Mouse (Mus musculus) natural killer cell, adult 2 months (primary cell): ENCODE results near the gene Ldlrad3.

Experiments used
- DNase-seq, 2 experiments: peaks; one replicate each; pipeline ENCODE4 v3.0.0; 2022; ENCODE audit warnings: low spot score in 2 of 2

Gene Ldlrad3

GRCm38 (mm10) chr2:102185069-102185950 lies 875 bp downstream of the Ldlrad3 start:
- DNase-seq: no peak

DNA sequence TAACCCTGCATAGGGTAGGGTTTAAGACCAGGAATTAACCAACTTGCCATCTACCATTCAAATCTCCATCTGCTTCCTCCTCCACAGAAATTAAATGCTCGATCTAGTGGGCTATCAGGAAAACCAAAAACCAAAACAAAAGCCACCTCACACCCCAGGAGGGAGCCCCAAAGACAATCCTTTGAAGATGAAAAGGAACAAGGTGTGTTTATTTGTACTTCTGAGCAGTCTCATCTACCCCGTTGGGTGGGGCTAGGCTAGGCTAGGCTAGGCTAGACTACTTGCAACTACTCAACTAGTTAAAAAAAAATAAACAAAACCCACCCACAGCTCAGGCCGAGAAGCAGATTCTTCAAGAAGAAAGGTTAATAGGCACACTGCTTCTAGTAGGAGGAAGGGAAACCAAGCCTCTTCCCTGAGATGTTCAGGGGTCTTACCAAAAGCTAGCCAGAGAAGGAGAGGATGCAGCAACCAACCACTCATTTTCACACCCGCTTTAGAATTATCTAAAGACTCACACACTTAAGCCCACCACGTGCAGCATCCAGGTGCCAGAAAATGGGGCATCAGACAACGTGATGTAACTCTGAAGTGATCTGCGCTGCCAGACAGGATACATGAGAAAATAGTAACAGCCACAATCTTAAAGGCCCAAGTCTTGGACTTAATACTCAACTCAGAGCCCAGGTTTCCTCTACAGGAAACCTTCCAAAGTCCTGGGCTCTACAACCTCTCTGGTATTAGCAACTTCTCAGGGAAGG lies 2.3 kb downstream of the Ldlrad3 start:
- no peak for DNase-seq

DNA sequence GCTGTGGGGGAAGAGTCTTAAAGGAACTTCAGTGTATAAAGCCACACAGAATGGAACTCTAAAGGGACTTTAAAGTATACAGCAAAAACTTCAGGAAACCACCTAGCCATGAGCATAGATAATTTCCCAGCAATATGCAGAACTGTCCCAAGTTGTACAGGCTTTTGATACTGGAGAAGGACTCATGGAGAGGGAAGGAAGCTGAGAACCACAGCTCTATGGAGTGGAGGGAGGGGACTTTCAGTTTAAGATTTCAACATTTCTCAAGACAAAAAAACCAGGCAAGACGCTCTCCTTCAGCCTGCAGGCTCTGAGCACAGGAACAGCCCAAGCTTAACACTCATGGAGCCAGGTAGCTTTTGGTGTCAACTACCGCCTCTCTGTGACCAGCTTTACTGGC lies 4.7 kb downstream of the Ldlrad3 start:
- DNase-seq: no peak

- no peak for DNase-seq
These were observed 9.8 kb downstream of the Ldlrad3 start for GRCm38 (mm10) chr2:102176434-102176772.

- DNase-seq: no peak
These were observed 10.3 kb downstream of the Ldlrad3 start for GRCm38 (mm10) chr2:102175741-102176433.

DNA sequence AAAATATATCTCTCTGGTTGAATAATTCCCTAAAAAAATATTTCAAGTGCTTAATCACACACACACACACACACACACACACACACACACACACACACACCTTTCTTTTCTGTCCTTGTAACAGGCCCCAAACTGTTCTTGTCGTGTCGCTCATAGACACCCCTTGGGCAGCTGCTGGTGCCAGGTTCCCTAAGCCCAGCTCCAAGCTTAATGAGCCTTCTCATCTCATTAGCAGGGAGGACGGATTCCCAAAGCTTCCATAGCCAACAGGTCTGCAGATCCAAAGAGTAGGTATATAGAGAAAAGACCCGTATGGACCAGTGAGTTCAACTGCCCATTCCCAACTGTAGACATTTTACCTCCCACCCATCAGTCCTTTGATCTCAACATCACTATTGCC lies 13.7 kb downstream of the Ldlrad3 start:
- DNase-seq: no peak

- DNase-seq: no peak
These were observed 19.4 kb downstream of the Ldlrad3 start for GRCm38 (mm10) chr2:102166550-102167325.

DNA sequence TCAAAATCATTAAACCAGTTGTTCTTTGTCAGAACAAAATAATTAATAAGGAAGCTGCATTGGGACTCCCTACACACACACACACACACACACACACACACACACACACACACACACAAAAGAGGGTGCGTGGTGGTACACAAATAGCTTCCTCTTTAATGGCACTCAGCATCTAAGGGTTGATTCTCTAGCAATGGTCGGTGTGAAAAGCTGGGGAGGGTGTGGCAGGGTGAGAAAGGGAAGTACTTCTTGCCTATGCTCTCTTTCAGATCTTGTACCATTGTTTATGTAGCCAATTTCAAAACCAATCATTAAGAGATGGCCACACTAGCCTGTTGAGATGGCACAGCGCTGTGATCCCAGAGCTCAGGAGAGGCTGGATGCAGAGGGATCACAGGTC lies 23.1 kb downstream of the Ldlrad3 start:
- DNase-seq: peak in 1 of 2 experiments; percentile 11

DNA sequence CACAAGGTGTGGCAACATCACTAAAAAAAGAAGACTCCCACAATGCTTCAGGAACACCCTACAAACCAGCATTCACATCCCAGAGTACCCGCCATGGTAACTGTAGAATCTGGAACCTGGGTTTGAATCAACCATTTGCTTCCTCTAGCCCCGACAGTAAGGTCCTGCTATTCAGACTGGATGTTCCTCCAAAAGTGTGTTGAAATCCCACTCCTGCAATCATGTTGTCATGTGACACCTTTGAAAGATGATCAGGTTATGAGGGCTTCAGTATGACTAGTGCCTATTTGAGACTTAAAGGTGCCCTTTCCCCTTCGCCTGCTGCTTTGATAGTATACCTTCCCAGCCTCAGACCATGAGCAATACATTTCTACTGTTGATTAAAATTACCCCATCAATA lies 28.6 kb downstream of the Ldlrad3 start:
- no peak for DNase-seq

- DNase-seq: no peak
These were observed 29.2 kb downstream of the Ldlrad3 start for GRCm38 (mm10) chr2:102157010-102157409.

- no peak for DNase-seq
These were observed 29.7 kb downstream of the Ldlrad3 start for GRCm38 (mm10) chr2:102156460-102156859.

DNA sequence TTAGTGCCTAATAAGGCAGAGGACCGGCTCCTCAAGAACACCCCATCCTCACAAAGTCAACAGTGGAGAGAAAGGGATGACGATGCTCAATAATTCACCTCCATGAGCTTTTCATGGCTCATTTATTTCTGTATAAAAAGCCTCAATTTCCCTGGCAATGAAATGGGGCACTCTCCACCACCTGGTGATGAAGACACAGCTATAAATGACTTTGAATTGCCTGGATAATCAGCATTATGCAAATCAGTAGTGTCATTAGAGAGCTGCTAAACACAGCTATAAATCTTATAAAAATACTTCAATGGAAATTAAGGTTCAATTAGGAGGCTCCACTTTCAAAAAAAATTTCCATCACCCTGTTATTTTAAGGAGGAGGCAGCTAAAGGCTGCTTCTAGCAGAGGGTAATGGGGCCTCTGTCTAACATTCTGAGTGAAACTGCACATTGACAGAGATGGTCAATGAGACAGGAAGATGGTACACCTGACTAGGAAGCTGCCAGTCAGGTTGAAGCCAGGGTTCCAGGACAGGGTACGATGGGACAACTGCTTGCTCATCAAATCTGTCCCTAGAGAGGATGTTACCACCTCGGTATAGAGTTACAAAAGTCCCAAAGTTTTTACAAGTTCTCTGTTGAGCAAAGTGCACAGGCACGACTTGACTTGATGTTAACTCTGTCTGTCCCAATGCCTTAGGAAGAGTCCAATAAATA lies 30.7 kb downstream of the Ldlrad3 start:
- no peak for DNase-seq

- DNase-seq: no peak
These were observed 31.4 kb downstream of the Ldlrad3 start for GRCm38 (mm10) chr2:102154771-102155211.

DNA sequence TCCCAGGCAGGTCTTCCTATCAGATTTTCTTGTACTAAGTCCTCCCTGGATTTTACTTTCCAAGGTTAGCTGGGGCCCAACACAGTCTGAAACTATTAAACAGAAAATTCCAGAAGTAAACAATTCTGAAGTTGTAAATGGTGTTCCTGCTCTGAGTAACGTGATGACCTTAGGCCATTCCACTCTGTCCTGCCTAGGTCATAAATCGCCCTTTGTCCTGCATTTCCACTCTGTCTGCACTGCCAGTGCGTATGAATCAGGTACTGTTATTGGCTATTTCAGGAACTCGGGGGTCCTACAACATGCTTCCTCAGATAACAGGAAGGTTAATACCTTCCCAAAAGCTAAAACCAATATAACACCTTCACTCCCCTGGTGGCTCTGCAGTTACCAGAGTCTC lies 31.9 kb downstream of the Ldlrad3 start:
- no peak for DNase-seq

DNA sequence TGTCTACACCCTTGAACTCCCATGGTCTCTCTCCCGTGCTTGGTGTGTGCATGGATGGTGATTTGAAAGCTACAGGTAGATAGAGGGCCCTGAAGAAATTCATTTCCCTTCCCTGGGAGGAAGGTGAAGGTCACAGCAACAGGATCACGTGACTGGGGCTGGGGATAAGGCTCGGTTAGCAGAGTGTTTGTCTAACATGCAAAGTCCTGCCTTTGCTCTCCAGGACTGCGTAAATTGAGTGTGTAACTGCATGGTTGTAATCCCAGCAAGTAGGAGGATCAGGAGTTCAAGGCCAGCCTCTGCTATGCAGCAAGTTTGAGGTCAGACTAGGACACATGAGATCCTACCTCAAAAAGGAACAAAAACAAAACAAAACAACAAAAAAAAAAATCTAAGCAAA lies 32.7 kb downstream of the Ldlrad3 start:
- DNase-seq: no peak

DNA sequence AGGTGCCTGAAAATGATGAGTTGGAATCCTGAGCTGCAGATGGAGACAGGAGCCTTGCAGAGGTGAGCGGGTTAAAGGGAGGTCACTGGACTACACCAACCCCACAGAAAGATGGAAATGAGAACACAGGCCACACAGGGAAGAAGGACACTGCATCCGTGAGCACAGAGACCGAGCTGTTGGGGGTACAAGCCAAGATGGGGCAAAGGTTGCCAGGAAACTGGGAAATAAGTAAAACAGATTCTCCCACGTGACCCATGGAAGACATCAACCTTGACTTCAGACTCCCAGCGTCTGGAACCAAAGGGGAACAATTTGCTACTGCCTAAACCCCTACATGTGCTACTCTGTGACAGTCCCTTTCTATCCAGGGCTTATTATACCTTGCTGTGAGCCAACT lies 33.3 kb downstream of the Ldlrad3 start:
- DNase-seq: no peak

DNA sequence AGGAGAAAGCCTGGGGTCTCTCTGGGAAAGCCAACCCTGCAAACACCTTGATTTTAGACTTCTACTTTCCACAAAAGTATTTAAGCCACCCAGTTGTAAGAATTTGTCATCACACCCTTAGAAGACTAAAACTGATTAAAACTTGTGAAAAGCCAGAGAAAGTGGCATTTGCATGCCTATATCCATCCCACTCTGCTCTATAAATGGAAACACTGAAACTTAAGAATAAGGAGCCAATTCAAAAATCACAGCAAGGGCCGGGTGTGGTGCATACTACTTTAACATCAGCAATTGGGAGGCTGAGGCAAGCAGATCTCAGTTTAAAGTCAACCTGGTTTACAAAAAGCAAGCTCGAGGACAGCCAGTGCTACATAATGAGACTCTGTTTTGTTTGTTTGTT lies 37.1 kb downstream of the Ldlrad3 start:
- no peak for DNase-seq

- DNase-seq: no peak
These were observed 38.1 kb downstream of the Ldlrad3 start for GRCm38 (mm10) chr2:102148093-102148492.

- no peak for DNase-seq
These were observed 38.6 kb downstream of the Ldlrad3 start for GRCm38 (mm10) chr2:102147561-102147960.

DNA sequence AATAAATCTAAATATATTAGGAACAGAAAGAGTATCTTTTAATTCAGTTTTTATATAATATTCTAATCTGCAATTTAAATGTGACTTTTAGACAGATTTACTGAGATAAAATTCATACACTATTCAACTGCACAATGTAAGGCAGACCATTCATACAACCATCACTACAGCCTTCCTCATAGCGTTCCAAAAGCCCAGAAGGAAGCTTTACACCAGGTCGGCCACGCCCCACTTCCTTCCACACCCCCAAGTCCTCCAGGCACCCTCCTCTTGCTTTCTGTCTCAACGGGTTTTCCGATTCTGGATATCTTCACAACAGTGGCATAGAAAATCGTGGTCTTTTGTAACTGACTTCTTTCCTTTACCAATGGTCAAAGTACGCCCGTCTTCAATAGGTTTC lies 39.8 kb downstream of the Ldlrad3 start:
- no peak for DNase-seq

GRCm38 (mm10) chr2:102145036-102145435 lies 41.1 kb downstream of the Ldlrad3 start:
- no peak for DNase-seq
